Mouse (Mus musculus) kidney, adult 2 months (tissue): ENCODE measurements around the gene Tmem30a. TPM values are rescaled to one million over a fixed set of nuclear protein-coding genes. Genes with fewer than 3 reads are reported as not detected.

Source experiments
- DNase-seq: peaks from one replicate; pipeline ENCODE4 v3.0.0; 2021
- H3K27ac ChIP-seq: fragments of 200-500 bp; 2 replicates; pipeline ENCODE4 v1.5.1; 2012; ENCODE audit warnings: low read depth, low read length, control low read depth, inconsistent platforms; ENCODE audit not compliant: insufficient read depth
- H3K27me3 ChIP-seq: fragments of 200-500 bp; replicated peaks from 2 replicates; pipeline ENCODE4 v1.6.1; 2012; ENCODE audit warnings: mild to moderate bottlenecking, moderate library complexity, low read length, inconsistent platforms; ENCODE audit not compliant: control insufficient read depth, insufficient read depth
- H3K36me3 ChIP-seq: fragments of 200-500 bp; 2 replicates; pipeline ENCODE4 v1.6.1; 2012; ENCODE audit warnings: mild to moderate bottlenecking, moderate library complexity, low read length, inconsistent platforms; ENCODE audit not compliant: control insufficient read depth, insufficient read depth
- H3K4me1 ChIP-seq: fragments of 200-500 bp; 2 replicates; pipeline ENCODE4 v1.6.1; 2011; ENCODE audit warnings: low read length; ENCODE audit not compliant: control insufficient read depth, insufficient read depth
- H3K4me3 ChIP-seq: fragments of 200-500 bp; 2 replicates; pipeline ENCODE4 v1.5.1; 2011; ENCODE audit warnings: mild to moderate bottlenecking, low read depth, low read length, control low read depth; ENCODE audit not compliant: insufficient read depth
- CTCF ChIP-seq: fragments of 200-500 bp; conservative IDR thresholded peaks from 2 replicates; pipeline ENCODE4 v1.5.1; 2011; ENCODE audit warnings: low read depth, mild to moderate bottlenecking, control low read depth, low read length, moderate library complexity, mixed read lengths; ENCODE audit not compliant: insufficient read depth, insufficient read length
- POLR2A ChIP-seq: fragments of 200-500 bp; IDR thresholded peaks from one replicate; pipeline ENCODE4 v1.6.1; 2011; ENCODE audit warnings: low read depth, low read length, control low read depth
- WGBS: fragments of 180-500 bp; shearing (Covaris S2); methylation state at CpG from one replicate; pipeline ENCODE4 v1.1.7; 2018; 5-methylcytosine and 5-hydroxymethylcytosine counted together
- polyA plus RNA-seq: library from polyadenylated mRNA; depleted of rRNA; stranded (reverse); fragments of >200 nt; gene quantifications from 2 replicates; pipeline ENCODE4 v1.2.3, GENCODE M21; 2012

Gene Tmem30a
- polyA plus RNA-seq, 1 experiment = 39.7 TPM

DNA sequence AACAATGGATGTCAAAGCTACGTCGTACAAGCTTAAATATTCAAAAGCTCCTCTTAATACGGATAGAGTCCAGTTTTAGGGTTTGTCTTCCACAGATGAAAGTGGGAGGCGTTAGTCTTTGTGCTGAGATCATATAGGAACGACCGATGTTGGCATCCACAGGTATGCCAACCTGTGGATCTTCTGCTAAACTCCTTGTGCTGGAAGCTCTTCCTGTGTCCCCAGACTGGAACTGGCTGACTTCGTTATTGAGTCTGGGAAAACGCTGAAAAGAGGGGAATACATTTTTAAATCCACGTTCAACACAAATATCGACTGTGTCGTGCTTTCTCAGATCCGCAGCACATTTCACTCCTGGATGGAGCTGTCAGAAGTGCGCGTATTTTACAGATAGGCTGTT, 33.2 kb downstream of the Tmem30a start:
- TF ChIP-seq POLR2A (no peak), CTCF (no peak)
- Histone ChIP-seq H3K36me3 (no peaks in the 10 kb centered on the region; the same call in 1 of the 2 replicates), H3K27ac (peak overlapping the region; percentile 79), H3K4me1 (peaks cover 6% of the 10 kb centered on the region; the same call in 1 of the 2 replicates), H3K27me3 (no peaks in the 10 kb centered on the region), H3K4me3 (peak overlapping the region; percentile 66)
- DNase-seq = no peak
- 4% methylated on average over 14 of the region's 14 CpGs for WGBS

GRCm38 (mm10) chr9:79759385-79760005, 33.8 kb downstream of the Tmem30a start, which contains the start of gene Cox7a2:
TSS of gene Cox7a2 (minus strand) at chr9:79759878.
- Histone ChIP-seq H3K36me3 (peaks cover 2% of the 10 kb centered on the region; the same call in 1 of the 2 replicates), H3K4me3 (peak within 1 kb of the TSS; percentile 66), H3K27me3 (no peaks in the 10 kb centered on the region), H3K4me1 (peaks cover under 1% of the 10 kb centered on the region; the same call in 1 of the 2 replicates), H3K27ac (peak within 1 kb of the TSS; percentile 83)
- DNase-seq = peak; percentile 98
- TF ChIP-seq POLR2A = peak; percentile 57
- no peak for TF ChIP-seq CTCF
- WGBS = under 1% methylated on average over 49 of the region's 49 CpGs

GRCm38 (mm10) chr9:79755311-79755710, 38.0 kb downstream of the Tmem30a start:
- Histone ChIP-seq H3K27me3 (no peaks in the 10 kb centered on the region), H3K4me1 (no peaks in the 10 kb centered on the region; the same call in 1 of the 2 replicates), H3K27ac (no peak overlapping the region), H3K4me3 (no peak overlapping the region), H3K36me3 (peaks cover 8% of the 10 kb centered on the region; the same call in 1 of the 2 replicates)
- WGBS = 91% methylated on average over 4 of the region's 4 CpGs
- TF ChIP-seq CTCF (no peak), POLR2A (no peak)
- no peak for DNase-seq

DNA sequence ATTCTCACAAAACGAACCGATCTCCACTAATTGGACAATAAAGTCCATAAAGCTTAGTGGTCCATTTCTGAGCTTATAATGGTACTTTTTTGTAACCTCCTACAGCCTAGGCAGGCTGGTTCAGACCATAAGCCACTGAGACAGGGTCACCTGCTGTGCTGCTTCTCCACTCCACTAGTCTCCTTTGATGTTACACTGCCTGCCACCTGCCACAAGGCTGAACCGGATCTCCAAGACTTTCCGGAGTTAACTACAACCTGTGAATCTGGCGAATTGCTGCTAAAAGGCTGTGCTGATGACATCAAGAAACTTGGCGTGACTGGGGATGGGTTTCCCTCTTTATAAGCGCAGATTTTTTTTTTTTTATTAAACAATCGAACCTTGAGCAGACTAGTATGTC, 41.5 kb downstream of the Tmem30a start:
- no peak overlapping the region for H3K27ac ChIP-seq

DNA sequence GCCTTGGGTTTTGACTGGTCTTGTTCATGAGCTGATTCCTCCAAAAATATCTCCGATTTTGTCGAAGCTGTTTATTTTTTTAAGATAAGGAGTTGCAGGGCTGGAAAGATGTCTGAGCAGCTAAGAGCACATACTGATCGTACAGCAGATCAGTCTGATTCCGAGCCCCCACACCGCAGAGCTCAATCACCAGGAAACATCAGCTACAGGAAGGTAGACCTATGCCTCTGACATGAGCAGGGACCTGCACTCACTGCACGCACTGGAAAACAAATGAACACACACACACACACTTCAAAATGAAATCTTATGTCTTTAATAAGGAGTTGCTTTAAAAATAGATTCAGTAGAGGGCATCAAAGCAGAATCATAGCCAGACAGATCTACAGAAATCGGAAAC, 42.6 kb downstream of the Tmem30a start:
- H3K4me1 ChIP-seq = no peaks in the 10 kb centered on the region
- H3K27ac ChIP-seq = no peak overlapping the region
- DNase-seq = no peak
- WGBS = 83% methylated on average over 7 of the region's 7 CpGs
- H3K36me3 ChIP-seq = peaks cover 8% of the 10 kb centered on the region; the same call in 1 of the 2 replicates
- no peak for TF ChIP-seq POLR2A
- TF ChIP-seq CTCF = no peak
- no peak overlapping the region for H3K4me3 ChIP-seq
- H3K27me3 ChIP-seq = no peaks in the 10 kb centered on the region

More for the DNA sequence above, 41.5 kb downstream of the Tmem30a start:
- 49% methylated on average over 8 of the region's 8 CpGs for WGBS
- DNase-seq = no peak
- H3K36me3 ChIP-seq = peaks cover 8% of the 10 kb centered on the region; the same call in 1 of the 2 replicates
- H3K27me3 ChIP-seq = no peaks in the 10 kb centered on the region
- no peak for TF ChIP-seq CTCF
- TF ChIP-seq POLR2A = no peak
- no peak overlapping the region for H3K4me3 ChIP-seq
- no peaks in the 10 kb centered on the region for H3K4me1 ChIP-seq

DNA sequence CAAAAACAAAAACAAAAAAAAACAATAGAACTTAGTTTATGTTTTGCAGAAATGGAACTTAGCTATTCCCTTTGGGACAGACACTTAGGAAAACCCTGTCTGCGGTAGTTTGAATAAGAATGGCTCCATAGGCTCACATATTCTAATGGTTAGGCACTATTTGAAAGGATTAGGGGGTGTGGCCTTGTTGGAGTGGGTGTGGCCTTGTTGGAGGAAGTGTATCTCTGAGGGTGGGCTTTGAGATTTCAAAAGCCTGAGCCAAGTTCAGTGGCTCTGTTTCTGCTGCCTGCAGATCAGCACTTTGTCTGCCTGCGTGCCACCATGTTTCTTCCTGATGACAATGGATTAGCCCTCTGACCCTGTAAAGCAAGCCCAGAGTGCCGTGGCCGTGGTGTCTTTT, 48.3 kb downstream of the Tmem30a start:
- H3K4me3 ChIP-seq = no peak overlapping the region
- TF ChIP-seq POLR2A (no peak), CTCF (no peak)
- 68% methylated on average over 4 of the region's 4 CpGs for WGBS

DNA sequence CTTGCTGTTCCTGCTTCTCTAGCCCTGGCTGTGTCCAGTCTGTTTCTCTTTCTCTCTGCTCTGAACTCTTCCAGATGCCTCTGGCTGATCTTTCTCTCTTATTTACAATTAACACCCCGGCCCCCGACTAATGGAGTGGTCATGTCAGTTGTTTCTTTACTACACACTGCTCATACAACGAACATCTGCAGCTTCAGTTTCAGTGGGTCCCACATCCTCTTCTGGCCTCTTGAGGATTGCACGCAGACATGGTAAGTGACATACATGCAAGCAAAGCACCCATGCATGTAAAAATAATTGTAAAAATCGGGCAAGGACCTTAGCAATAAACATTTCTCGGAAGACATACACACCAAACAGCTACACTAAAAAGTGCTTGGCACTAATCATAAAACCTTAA, 57.7 kb downstream of the Tmem30a start:
- Histone ChIP-seq H3K4me3 (no peak overlapping the region), H3K36me3 (no peaks in the 10 kb centered on the region), H3K27me3 (no peaks in the 10 kb centered on the region; the same call in 1 of the 2 replicates), H3K27ac (no peak overlapping the region), H3K4me1 (no peaks in the 10 kb centered on the region)
- TF ChIP-seq POLR2A (no peak), CTCF (no peak)
- 71% methylated on average over 6 of the region's 6 CpGs for WGBS
- DNase-seq = no peak

More for the DNA sequence above, 48.3 kb downstream of the Tmem30a start:
- Histone ChIP-seq H3K27ac (no peak overlapping the region), H3K4me1 (no peaks in the 10 kb centered on the region), H3K36me3 (no peaks in the 10 kb centered on the region), H3K27me3 (no peaks in the 10 kb centered on the region)
- DNase-seq = no peak

DNA sequence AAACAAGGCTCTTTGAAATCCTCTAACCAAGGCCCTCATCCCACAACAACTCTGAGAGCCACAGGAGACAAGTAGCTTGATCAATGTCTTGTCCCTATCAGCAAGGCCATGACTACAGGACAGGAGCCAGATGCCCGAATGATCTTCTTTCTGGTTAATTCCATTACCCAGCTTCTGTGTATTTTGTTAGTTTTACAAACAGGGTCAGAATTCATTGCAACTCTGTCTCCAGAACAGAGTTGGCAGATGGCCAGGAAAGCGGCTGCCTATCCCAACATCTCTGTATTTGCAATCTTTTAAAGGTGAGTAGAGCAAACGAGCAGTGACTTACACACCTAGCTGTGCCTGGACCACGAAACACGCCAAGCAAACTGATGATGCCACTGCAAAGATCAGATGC, 63.0 kb downstream of the Tmem30a start:
- DNase-seq = no peak
- no peak for TF ChIP-seq POLR2A
- no peak for TF ChIP-seq CTCF
- WGBS = 69% methylated on average over 5 of the region's 5 CpGs
- H3K27me3 ChIP-seq = no peaks in the 10 kb centered on the region
- no peaks in the 10 kb centered on the region for H3K4me1 ChIP-seq
- H3K27ac ChIP-seq = no peak overlapping the region
- no peak overlapping the region for H3K4me3 ChIP-seq
- no peaks in the 10 kb centered on the region for H3K36me3 ChIP-seq
